Mouse (Mus musculus): Measurements from ENCODE around the gene Pim1. TPM values are rescaled to one million over a fixed set of nuclear protein-coding genes. Genes with fewer than 3 reads are reported as not detected.

Gene Pim1
- polyA plus RNA-seq, 1 experiment from 2014 or later, result 16.3 TPM

DNA sequence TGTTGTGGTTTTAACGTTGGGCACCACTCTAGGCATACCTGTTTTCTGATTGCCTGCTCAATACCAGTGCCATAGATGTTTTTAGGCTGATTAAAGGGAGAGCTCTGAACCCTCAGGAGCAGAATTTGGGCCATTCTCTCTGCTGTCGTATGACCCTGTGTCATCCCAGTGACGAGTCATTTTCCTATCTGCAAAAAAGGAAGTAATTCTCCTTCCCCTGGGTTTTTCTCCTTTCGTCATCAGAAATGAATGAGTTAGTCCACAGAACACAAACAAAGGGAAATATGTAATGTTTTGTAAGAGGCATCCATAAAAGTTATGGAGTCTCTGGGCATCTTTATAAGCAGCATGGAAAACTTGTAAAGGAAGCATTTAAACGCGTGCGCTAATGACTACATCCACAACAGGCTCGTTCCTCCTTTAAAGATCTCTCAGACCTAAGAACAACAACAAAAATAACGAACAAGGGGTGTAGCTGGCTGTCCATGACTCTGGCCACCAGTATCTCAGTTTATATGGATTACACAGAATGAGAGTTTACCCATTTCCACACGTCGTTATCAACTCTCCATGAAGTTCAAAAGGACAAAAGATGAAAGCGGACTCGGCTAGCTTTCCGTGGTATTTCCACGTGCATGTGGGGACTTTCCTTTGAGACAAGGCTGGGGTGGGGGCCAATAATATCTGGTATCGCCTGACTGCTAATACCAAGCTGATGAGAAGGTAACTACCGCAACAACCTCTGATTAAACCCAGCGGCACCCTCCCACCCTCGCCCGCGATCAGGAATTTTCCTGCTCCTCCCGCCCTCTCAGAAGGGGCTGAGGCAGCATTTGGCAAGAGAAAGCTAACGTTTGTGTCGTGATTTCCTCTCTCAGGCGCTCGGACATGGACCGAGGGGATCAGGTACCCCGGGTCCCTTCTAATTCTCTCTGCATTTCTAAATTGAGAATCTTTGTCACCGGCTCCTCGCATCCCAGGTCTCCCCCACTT is 1.3 kb upstream of the Pim1 start:
- peak; percentile 10; the same call in 1 of the 2 replicates for ATAC-seq (ENCODE audit: borderline replicate concordance, extremely low read depth, low FRiP score, low TSS enrichment)
- Histone ChIP-seq H3K4me1 (peaks cover 18% of the 10 kb centered on the region), H3K4me3 (peak overlapping the region; percentile 61), H3K27ac (peak overlapping the region; percentile 90), H3K9me3 (no peaks in the 10 kb centered on the region), H3K9ac (peak overlapping the region; percentile 77), H3K36me3 (peaks cover 8% of the 10 kb centered on the region; the same call in 1 of the 2 replicates), H3K27me3 (no peaks in the 10 kb centered on the region), H3K4me2 (peak overlapping the region; percentile 90)
- 4% methylated on average over 30 of the region's 30 CpGs for WGBS

DNA sequence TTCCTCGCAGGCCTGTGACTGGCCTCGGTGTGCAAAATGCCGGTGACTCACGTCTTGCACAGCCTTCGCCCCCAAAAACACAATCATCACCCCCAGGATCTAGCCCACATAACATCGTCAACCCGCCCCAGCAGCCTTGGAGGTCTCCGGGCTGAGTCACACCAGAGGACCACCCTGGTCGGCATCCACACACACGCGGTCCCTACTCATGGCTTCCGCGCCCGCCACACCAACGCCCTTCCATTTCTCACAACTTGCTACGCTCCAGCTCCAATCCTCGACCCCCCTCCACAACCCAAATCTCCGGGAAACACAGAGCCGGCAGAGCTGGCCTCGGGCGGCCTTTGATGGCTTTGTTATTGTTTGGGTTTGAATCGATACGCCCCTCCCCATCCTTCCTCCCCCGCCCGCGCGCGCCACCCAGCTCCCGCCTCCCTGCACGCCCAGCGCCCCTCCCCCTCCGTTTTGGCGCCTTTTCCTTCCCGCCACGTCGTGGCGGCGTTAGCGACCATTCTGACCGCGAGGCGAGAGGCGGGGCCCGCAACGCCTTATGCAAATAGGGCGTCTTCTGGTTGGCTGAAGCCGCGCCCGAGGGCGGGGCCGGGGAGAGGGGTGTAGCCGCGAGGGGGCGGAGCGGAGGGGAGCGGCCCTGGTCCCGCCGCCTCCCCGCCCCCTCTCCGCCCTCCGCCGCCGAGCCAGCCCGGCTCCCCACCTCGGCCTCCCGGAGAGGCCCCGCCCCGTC is 411 bp upstream of the Pim1 start:
- H3K9ac ChIP-seq, result peak overlapping the region; percentile 77
- H3K9me3 ChIP-seq, result no peaks in the 10 kb centered on the region
- peaks cover 13% of the 10 kb centered on the region; the same call in 1 of the 2 replicates for H3K36me3 ChIP-seq
- H3K4me2 ChIP-seq, result peak overlapping the region; percentile 90
- H3K27ac ChIP-seq, result peak overlapping the region; percentile 90
- H3K4me3 ChIP-seq, result peak overlapping the region; percentile 88
- WGBS, result under 1% methylated on average over 44 of the region's 68 CpGs
- peak; percentile 92 for ATAC-seq (ENCODE audit: borderline replicate concordance, extremely low read depth, low FRiP score, low TSS enrichment)
- no peaks in the 10 kb centered on the region for H3K27me3 ChIP-seq
- H3K4me1 ChIP-seq, result peaks cover 18% of the 10 kb centered on the region

GRCm38 (mm10) chr17:29491591-29492268 is 1.2 kb downstream of the Pim1 start:
- Histone ChIP-seq H3K27ac (peak overlapping the region; percentile 86), H3K4me1 (peaks cover 18% of the 10 kb centered on the region), H3K36me3 (peaks cover 13% of the 10 kb centered on the region; the same call in 1 of the 2 replicates), H3K9me3 (no peaks in the 10 kb centered on the region), H3K9ac (peak overlapping the region; percentile 74), H3K4me3 (peak overlapping the region; percentile 88), H3K4me2 (peak overlapping the region; percentile 88), H3K27me3 (no peaks in the 10 kb centered on the region)
- ATAC-seq (ENCODE audit: borderline replicate concordance, extremely low read depth, low FRiP score, low TSS enrichment), result no peak
- under 1% methylated on average over 48 of the region's 48 CpGs for whole genome bisulfite sequencing

- peaks cover 18% of the 10 kb centered on the region for H3K4me1 ChIP-seq
- H3K27me3 ChIP-seq, result no peaks in the 10 kb centered on the region
- ATAC-seq (ENCODE audit: borderline replicate concordance, extremely low read depth, low FRiP score, low TSS enrichment), result no peak
- peak overlapping the region; percentile 88 for H3K4me3 ChIP-seq
- peak overlapping the region; percentile 88 for H3K4me2 ChIP-seq
- peak overlapping the region; percentile 74 for H3K9ac ChIP-seq
- peak overlapping the region; percentile 86 for H3K27ac ChIP-seq
- peaks cover 13% of the 10 kb centered on the region; the same call in 1 of the 2 replicates for H3K36me3 ChIP-seq
- no peaks in the 10 kb centered on the region for H3K9me3 ChIP-seq
- 2% methylated on average over 22 of the region's 22 CpGs for WGBS
Observed at GRCm38 (mm10) chr17:29492269-29493191, 2.0 kb downstream of the Pim1 start.

DNA sequence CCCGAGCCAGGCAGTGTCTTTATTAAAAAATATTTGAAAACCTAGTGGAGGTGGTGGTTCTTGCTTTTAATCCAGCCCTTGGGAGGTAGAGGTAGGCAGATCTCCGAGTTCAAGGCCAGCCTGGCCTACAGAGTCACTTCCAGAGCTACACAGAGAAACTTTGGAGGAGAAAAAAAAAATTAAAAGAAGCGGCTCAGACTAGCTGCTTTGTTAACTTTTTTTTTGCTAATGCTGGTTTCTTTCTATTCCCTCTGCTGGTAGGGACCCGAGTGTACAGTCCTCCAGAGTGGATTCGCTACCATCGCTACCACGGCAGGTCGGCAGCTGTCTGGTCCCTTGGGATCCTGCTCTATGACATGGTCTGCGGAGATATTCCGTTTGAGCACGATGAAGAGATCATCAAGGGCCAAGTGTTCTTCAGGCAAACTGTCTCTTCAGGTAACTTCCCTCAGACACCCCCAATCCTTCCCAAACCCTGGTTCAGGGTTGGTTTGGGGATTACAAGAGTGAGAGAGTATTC is 3.0 kb downstream of the Pim1 start:
- Histone ChIP-seq H3K4me1 (peaks cover 15% of the 10 kb centered on the region), H3K9me3 (no peaks in the 10 kb centered on the region), H3K36me3 (peaks cover 13% of the 10 kb centered on the region; the same call in 1 of the 2 replicates), H3K27ac (no peak overlapping the region), H3K9ac (no peak overlapping the region), H3K4me3 (peak overlapping the region; percentile 88), H3K4me2 (peak overlapping the region; percentile 88), H3K27me3 (no peaks in the 10 kb centered on the region)
- no peak for ATAC-seq (ENCODE audit: borderline replicate concordance, extremely low read depth, low FRiP score, low TSS enrichment)
- 76% methylated on average over 11 of the region's 11 CpGs for WGBS

DNA sequence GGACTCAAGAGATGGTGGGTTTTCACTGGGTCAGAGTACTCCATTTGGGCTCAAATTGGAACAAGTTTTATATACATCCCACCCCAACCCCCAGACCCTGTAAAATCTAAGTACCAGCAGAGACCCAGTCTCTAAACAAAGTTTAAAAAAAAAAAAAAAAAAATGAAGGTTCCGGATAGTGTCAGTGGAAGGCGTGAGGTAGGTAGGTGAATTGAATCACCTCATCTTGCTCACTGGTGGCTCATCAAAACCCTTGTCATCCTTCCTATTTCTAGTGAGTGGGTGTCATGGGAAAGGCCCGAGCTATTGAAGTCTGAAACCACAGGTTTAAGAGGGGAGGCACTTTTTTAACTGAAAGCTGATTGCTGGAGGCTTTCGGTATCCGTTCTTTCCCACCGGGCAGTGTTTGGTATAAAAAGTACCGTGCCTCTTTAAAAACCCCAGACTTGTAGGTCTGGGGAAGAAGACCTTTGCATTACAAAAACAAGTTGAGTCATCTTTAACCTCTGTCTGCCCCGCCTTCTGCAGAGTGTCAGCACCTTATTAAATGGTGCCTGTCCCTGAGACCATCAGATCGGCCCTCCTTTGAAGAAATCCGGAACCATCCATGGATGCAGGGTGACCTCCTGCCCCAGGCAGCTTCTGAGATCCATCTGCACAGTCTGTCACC is 3.6 kb downstream of the Pim1 start:
- Histone ChIP-seq H3K36me3 (peaks cover 13% of the 10 kb centered on the region; the same call in 1 of the 2 replicates), H3K9me3 (no peaks in the 10 kb centered on the region), H3K27me3 (no peaks in the 10 kb centered on the region), H3K27ac (no peak overlapping the region), H3K4me2 (no peak overlapping the region; the same call in 1 of the 2 replicates), H3K4me3 (no peak overlapping the region), H3K4me1 (peaks cover 8% of the 10 kb centered on the region), H3K9ac (no peak overlapping the region)
- no peak for ATAC-seq (ENCODE audit: borderline replicate concordance, extremely low read depth, low FRiP score, low TSS enrichment)
- WGBS, result 65% methylated on average over 10 of the region's 10 CpGs

- H3K9me3 ChIP-seq, result no peaks in the 10 kb centered on the region
- no peak for ATAC-seq (ENCODE audit: borderline replicate concordance, extremely low read depth, low FRiP score, low TSS enrichment)
- peaks cover 8% of the 10 kb centered on the region for H3K4me1 ChIP-seq
- no peak overlapping the region for H3K4me2 ChIP-seq
- H3K27ac ChIP-seq, result no peak overlapping the region
- H3K36me3 ChIP-seq, result peaks cover 13% of the 10 kb centered on the region; the same call in 1 of the 2 replicates
- WGBS, result 65% methylated on average over 7 of the region's 8 CpGs
- no peak overlapping the region for H3K4me3 ChIP-seq
- no peak overlapping the region for H3K9ac ChIP-seq
- H3K27me3 ChIP-seq, result no peaks in the 10 kb centered on the region
Observed at GRCm38 (mm10) chr17:29494732-29495076, 4.2 kb downstream of the Pim1 start.

DNA sequence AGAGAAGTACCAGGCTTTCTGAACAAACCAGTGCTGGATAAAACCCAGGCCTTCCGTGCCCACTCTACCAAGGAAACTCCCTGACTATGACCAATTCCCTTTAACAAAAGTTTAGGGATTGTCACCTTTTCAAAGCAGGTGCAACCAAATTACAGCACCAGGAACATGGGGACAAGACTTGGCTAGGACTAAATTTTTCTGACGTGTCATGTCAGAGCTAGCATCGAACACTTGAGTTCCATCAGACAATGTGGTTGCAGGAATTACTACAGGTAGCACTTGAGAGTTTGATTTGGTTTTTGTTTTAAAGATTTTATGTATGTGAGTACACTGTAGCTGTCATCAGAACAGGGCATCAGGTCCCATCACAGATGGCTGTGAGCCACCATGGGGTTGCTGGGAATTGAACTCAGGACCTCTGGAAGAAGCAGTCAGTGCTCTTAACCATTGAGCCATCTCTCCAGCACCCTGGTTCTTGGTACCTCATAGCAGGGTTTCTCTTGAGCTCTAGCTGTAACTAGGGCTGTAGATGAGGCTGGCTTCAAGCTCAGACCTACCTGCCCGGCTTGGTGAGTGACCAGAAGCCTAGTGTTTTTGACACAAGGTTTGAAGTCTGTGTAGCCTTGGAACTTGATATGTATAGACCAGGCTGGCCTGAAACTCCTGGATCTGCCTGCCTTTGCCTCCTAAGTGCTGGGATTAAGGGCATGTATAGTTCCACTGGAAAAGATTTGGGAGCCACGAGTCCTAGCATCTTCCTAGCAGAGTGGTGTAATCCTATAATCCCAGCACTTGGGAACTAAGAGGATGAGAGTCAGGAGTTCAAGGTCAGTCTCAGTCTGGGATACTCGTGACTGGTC is 5.9 kb downstream of the Pim1 start:
- Histone ChIP-seq H3K9me3 (no peaks in the 10 kb centered on the region), H3K4me1 (peaks cover 8% of the 10 kb centered on the region), H3K4me3 (no peak overlapping the region), H3K27ac (no peak overlapping the region), H3K9ac (no peak overlapping the region), H3K36me3 (peaks cover 13% of the 10 kb centered on the region; the same call in 1 of the 2 replicates), H3K4me2 (no peak overlapping the region), H3K27me3 (no peaks in the 10 kb centered on the region)
- WGBS, result 79% methylated on average over 6 of the region's 6 CpGs
- no peak for ATAC-seq (ENCODE audit: borderline replicate concordance, extremely low read depth, low FRiP score, low TSS enrichment)

DNA sequence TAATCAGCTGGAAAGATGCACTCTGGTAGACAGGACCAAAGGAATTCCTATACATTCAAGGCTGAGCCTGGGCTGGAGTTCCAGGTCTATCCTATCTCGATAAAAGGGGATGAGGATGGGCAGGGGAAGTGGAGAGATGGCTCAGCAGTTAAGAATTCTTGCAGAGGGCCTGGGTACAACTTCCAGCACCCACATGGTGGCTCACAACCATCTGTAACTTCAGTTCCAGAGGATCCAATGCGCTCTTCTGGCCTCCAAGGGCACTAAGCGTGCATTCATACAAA is 6.5 kb downstream of the Pim1 start:
- Histone ChIP-seq H3K9ac (no peak overlapping the region), H3K4me3 (no peak overlapping the region), H3K27ac (no peak overlapping the region), H3K9me3 (no peaks in the 10 kb centered on the region), H3K27me3 (no peaks in the 10 kb centered on the region), H3K4me1 (peaks cover 8% of the 10 kb centered on the region), H3K4me2 (no peak overlapping the region), H3K36me3 (peaks cover 13% of the 10 kb centered on the region; the same call in 1 of the 2 replicates)
- no peak for ATAC-seq (ENCODE audit: borderline replicate concordance, extremely low read depth, low FRiP score, low TSS enrichment)
- 84% methylated on average over 3 of the region's 3 CpGs for WGBS

Measured in lung, embryonic 15.5 days (tissue).